8 mouse cellular contexts compared by ENCODE assay signal in the genomic region with DNA sequence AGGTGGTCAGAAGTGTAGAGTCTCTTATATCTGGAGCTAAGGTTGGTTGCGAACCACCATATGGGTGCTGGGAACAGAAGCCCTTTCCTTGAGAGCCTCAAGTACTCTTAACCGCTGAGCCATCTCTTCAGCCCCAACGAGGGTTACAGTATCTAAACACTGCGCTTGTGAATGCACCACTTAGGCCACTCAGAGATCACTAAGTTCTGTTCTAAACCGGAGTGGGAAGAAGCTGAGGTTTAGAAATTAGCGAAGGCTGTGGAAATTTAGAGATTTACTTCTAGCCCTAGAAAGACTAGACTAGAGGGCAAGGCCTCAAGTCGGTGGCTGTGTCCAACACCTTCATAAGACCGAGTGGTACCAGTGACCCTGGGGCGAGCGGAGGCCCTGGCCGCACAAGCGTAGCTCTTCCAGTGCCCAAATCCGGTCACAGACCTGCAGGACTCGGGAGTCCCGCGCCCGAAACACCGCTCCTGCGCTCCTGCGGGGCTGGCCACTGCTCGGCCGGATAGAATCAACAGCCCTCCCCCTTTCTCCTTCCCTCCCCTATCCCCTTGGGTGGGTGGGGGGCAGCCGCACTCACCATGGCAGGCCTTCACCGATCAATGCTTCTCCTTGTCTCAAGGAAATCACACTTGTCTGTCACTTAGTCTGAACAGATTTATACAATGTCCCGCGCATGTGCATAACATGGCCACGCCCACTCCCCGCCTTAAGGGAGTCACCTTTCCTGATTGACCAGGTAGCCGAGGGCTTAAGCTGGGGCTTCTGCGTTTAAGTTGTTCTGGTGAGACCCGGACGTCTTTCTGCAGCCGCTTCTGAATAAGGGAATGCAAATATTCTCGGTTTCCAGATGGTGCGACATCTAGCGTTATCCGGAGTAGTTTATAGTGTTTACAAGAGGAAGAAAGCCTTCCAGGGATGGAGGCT. TPM values are rescaled to one million over a fixed set of nuclear protein-coding genes. Genes with fewer than 3 reads are reported as not detected.
DNase-seq lines count a peak whose midpoint lies in the region; ATAC-seq and TF ChIP-seq lines count a peak whose summit lies in the region.

No protein-coding gene starts in this region.

- H3K27me3 ChIP-seq in embryonic facial prominence, embryonic 10.5 days (replicated peaks; ENCODE audit: low read depth, poor library complexity, severe bottlenecking), result no peaks in the 10 kb centered on the region
- H3K27me3 ChIP-seq in midbrain, embryonic 11.5 days (ENCODE audit: control insufficient read depth, insufficient read depth, low read length), result no peaks in the 10 kb centered on the region
- H3K27me3 ChIP-seq in small intestine, adult 2 months (ENCODE audit: control insufficient read depth, insufficient read depth, low read length), result no peaks in the 10 kb centered on the region

- no peak for TF ChIP-seq CTCF in small intestine, adult 2 months (IDR thresholded peaks at IDR 0.05; ENCODE audit: extremely low read depth, insufficient read length, insufficient replicate concordance, low read depth, low read length)

- H3K4me3 ChIP-seq in embryonic facial prominence, embryonic 10.5 days, result peak overlapping the region; percentile 79
- peak overlapping the region; percentile 47 for H3K4me3 ChIP-seq in midbrain, embryonic 11.5 days (ENCODE audit: low read depth, low read length)
- peak overlapping the region; percentile 84 for H3K4me3 ChIP-seq in small intestine, adult 2 months (ENCODE audit: low read depth, low read length)

- WGBS in embryonic facial prominence, embryonic 10.5 days, result 7% methylated on average over 37 of the region's 37 CpGs
- 8% methylated on average over 37 of the region's 37 CpGs for WGBS in midbrain, embryonic 11.5 days
- WGBS in small intestine, adult 2 months, result 6% methylated on average over 37 of the region's 37 CpGs

- peak overlapping the region; percentile 68 for H3K9ac ChIP-seq in midbrain, embryonic 11.5 days (ENCODE audit: low read length)

- TF ChIP-seq POLR2A in small intestine, adult 2 months (IDR thresholded peaks at IDR 0.05; ENCODE audit: low read depth, low read length), result no peak

- peaks cover 10% of the 10 kb centered on the region for H3K4me1 ChIP-seq in embryonic facial prominence, embryonic 10.5 days
- H3K4me1 ChIP-seq in midbrain, embryonic 11.5 days (ENCODE audit: control insufficient read depth, insufficient read depth, low read length), result no peaks in the 10 kb centered on the region
- no peaks in the 10 kb centered on the region for H3K4me1 ChIP-seq in small intestine, adult 2 months (ENCODE audit: control insufficient read depth, insufficient read depth, insufficient read length, low read length)

- no peaks in the 10 kb centered on the region for H3K36me3 ChIP-seq in embryonic facial prominence, embryonic 10.5 days (replicated peaks)
- no peaks in the 10 kb centered on the region for H3K36me3 ChIP-seq in midbrain, embryonic 11.5 days (ENCODE audit: control insufficient read depth, insufficient read depth, low read length)
- H3K36me3 ChIP-seq in small intestine, adult 2 months (ENCODE audit: control insufficient read depth, insufficient read depth, low read length), result no peaks in the 10 kb centered on the region

- H3K27ac ChIP-seq in embryonic facial prominence, embryonic 10.5 days (replicated peaks), result peak overlapping the region; percentile 82
- H3K27ac ChIP-seq in midbrain, embryonic 11.5 days (ENCODE audit: low read depth, low read length), result no peak overlapping the region
- H3K27ac ChIP-seq in small intestine, adult 2 months (ENCODE audit: insufficient read depth, low read depth, low read length), result peak overlapping the region; percentile 17

- peak overlapping the region; percentile 78 for H3K4me2 ChIP-seq in midbrain, embryonic 11.5 days

- intact Hi-C loops in left cerebral cortex, postnatal 36 days (cut with DNase I), result loop anchor here (5.0 kb wide), 1 partner anchor 37 kb away; a partner anchor contains a TSS

- no peak for ATAC-seq in CD4-positive, CD25-positive, alpha-beta regulatory T cell, adult 4 months
- ATAC-seq in midbrain, embryonic 11.5 days (ENCODE audit: low FRiP score), result peak; percentile 83

- peak; percentile 57 for DNase-seq in CD4-positive, CD25-positive, alpha-beta regulatory T cell, adult 2 months (ENCODE audit: low read depth, low spot score)
- peak; percentile 88 for DNase-seq in embryonic facial prominence, embryonic 10.5 days (ENCODE audit: low spot score)
- peak; percentile 97 for DNase-seq in heart, adult 11 months
- DNase-seq in kidney, adult 11 months, result peak; percentile 95
- peak; percentile 81 to 83 for DNase-seq in left cerebral cortex, postnatal 36 days (ENCODE audit: low spot score in 2 of 2)
- peak; percentile 97 for DNase-seq in midbrain, embryonic 11.5 days (ENCODE audit: low spot score, missing footprints)

- H3K9me3 ChIP-seq in embryonic facial prominence, embryonic 10.5 days, result no peaks in the 10 kb centered on the region
- H3K9me3 ChIP-seq in midbrain, embryonic 11.5 days (ENCODE audit: control insufficient read depth, low read length), result no peaks in the 10 kb centered on the region

RNA-seq across cellular contexts. Expression of a gene that starts 3.6 kb away (rescaled TPM):
- polyA plus RNA-seq in CD4-positive, CD25-positive, alpha-beta regulatory T cell, adult 4 months (2017; shearing (Covaris generic)), result not detected
- 1.6 and 1.9 TPM in 2 replicates for polyA plus RNA-seq in embryonic facial prominence, embryonic 10.5 days (2016; fragmentation: Nextera tagmentation; extraction: Ambion mirVana)
- total RNA-seq in left cerebral cortex, postnatal 36 days (2021), result 1 to 10 TPM; 6.7 to 8.7 TPM
- 1.3 and 1.5 TPM in 2 replicates for polyA plus RNA-seq in midbrain, embryonic 11.5 days (2014; fragmentation: Nextera tagmentation; extraction: Ambion mirVana)
- 0.11 and 0.96 TPM in 2 replicates for polyA plus RNA-seq in small intestine, adult 2 months (2012; rRNA removed)

RNA-seq across cellular contexts. Expression of a gene that starts 32.4 kb away (rescaled TPM):
- polyA plus RNA-seq in CD4-positive, CD25-positive, alpha-beta regulatory T cell, adult 4 months (2017; shearing (Covaris generic)), result not detected
- polyA plus RNA-seq in embryonic facial prominence, embryonic 10.5 days (2016; fragmentation: Nextera tagmentation; extraction: Ambion mirVana), result not detected in 2 replicates
- not detected for total RNA-seq in left cerebral cortex, postnatal 36 days (2021)
- not detected in 2 replicates for polyA plus RNA-seq in midbrain, embryonic 11.5 days (2014; fragmentation: Nextera tagmentation; extraction: Ambion mirVana)
- not detected in 2 replicates for polyA plus RNA-seq in small intestine, adult 2 months (2012; rRNA removed)

RNA-seq across cellular contexts. Expression of a gene that starts 36.2 kb away (rescaled TPM):
- polyA plus RNA-seq in CD4-positive, CD25-positive, alpha-beta regulatory T cell, adult 4 months (2017; shearing (Covaris generic)), result 100 to 1,000 TPM in 1 of 2 experiments, 10 to 100 TPM in 1; 98.3 to 117 TPM
- 26.1 and 27.2 TPM in 2 replicates for polyA plus RNA-seq in embryonic facial prominence, embryonic 10.5 days (2016; fragmentation: Nextera tagmentation; extraction: Ambion mirVana)
- total RNA-seq in left cerebral cortex, postnatal 36 days (2021), result 10 to 100 TPM; 36.6 to 38.2 TPM
- polyA plus RNA-seq in midbrain, embryonic 11.5 days (2014; fragmentation: Nextera tagmentation; extraction: Ambion mirVana), result 15.7 and 16.9 TPM in 2 replicates
- polyA plus RNA-seq in small intestine, adult 2 months (2012; rRNA removed), result 28.8 and 38.1 TPM in 2 replicates

RNA-seq across cellular contexts. Expression of a gene that starts 38.2 kb away (rescaled TPM):
- 10 to 100 TPM; 41.0 to 56.0 TPM for polyA plus RNA-seq in CD4-positive, CD25-positive, alpha-beta regulatory T cell, adult 4 months (2017; shearing (Covaris generic))
- polyA plus RNA-seq in embryonic facial prominence, embryonic 10.5 days (2016; fragmentation: Nextera tagmentation; extraction: Ambion mirVana), result 64.3 and 65.8 TPM in 2 replicates
- total RNA-seq in left cerebral cortex, postnatal 36 days (2021), result 10 to 100 TPM; 26.0 to 28.9 TPM
- polyA plus RNA-seq in midbrain, embryonic 11.5 days (2014; fragmentation: Nextera tagmentation; extraction: Ambion mirVana), result 54.3 and 56.1 TPM in 2 replicates
- 13.4 and 26.8 TPM in 2 replicates for polyA plus RNA-seq in small intestine, adult 2 months (2012; rRNA removed)

RNA-seq across cellular contexts. Expression of a gene that starts 38.8 kb away (rescaled TPM):
- polyA plus RNA-seq in CD4-positive, CD25-positive, alpha-beta regulatory T cell, adult 4 months (2017; shearing (Covaris generic)), result 100 to 1,000 TPM; 130 to 136 TPM
- 126 and 127 TPM in 2 replicates for polyA plus RNA-seq in embryonic facial prominence, embryonic 10.5 days (2016; fragmentation: Nextera tagmentation; extraction: Ambion mirVana)
- total RNA-seq in left cerebral cortex, postnatal 36 days (2021), result 10 to 100 TPM; 48.2 to 54.8 TPM
- 120 and 135 TPM in 2 replicates for polyA plus RNA-seq in midbrain, embryonic 11.5 days (2014; fragmentation: Nextera tagmentation; extraction: Ambion mirVana)
- 66.0 and 79.1 TPM in 2 replicates for polyA plus RNA-seq in small intestine, adult 2 months (2012; rRNA removed)
